Mouse (Mus musculus): ENCODE results near the gene Cd24a. TPM values are rescaled to one million over a fixed set of nuclear protein-coding genes. Genes with fewer than 3 reads are reported as not detected.

Gene Cd24a
- polyA plus RNA-seq, 1 experiment from 2014 or later, result 1,087 TPM

DNA sequence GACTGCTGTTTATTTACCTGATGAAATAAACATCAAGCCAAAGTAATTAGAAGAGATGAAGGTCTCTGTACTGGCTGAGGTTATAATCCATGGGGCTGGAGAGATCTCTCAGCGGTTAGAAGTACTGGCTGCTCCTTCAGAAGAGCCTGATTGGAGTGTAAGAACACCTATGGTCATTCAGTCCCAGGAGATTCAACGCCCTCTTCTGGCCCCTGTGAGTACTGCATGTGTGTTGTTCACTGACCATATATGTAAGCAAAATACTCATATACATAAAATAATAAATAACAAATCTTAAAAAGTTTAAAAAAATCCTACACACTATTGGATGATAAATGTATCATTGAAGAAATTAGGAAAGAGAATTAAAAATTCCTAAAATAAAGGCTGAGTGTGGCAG is 17.3 kb upstream of the Cd24a start:
- Histone ChIP-seq H3K27me3 (no peaks in the 10 kb centered on the region), H3K36me3 (no peaks in the 10 kb centered on the region), H3K4me1 (replicated peaks) (no peaks in the 10 kb centered on the region), H3K4me3 (no peak overlapping the region), H3K27ac (replicated peaks) (no peak overlapping the region), H3K4me2 (no peak overlapping the region), H3K9ac (no peak overlapping the region), H3K9me3 (no peaks in the 10 kb centered on the region)
- 26% methylated on average over 2 of the region's 2 CpGs for WGBS
- no peak for ATAC-seq (ENCODE audit: low read depth)

DNA sequence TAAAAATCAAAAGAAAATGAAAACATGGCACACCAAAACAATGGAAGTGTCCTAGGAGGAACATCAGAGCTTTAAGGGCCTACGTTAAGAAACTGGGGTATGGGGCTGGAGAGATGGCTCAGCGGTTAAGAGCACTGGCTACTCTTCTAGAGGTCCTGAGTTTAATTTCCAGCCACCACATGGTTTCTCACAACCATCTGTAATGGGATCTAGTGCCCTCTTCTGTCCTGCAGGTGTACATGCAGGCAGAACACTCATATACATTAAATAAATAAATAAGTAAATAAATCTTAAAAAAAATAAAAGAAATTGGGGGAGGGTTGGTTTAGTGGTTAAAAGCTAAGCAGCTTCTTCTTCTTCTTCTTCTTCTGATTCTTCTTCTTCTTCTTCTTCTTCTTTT is 16.8 kb upstream of the Cd24a start:
- Histone ChIP-seq H3K4me1 (replicated peaks) (no peaks in the 10 kb centered on the region), H3K9me3 (no peaks in the 10 kb centered on the region), H3K4me3 (no peak overlapping the region), H3K27ac (replicated peaks) (no peak overlapping the region), H3K27me3 (no peaks in the 10 kb centered on the region), H3K9ac (no peak overlapping the region), H3K4me2 (no peak overlapping the region), H3K36me3 (no peaks in the 10 kb centered on the region)
- WGBS, result 84% methylated on average over 2 of the region's 2 CpGs
- ATAC-seq (ENCODE audit: low read depth), result no peak

DNA sequence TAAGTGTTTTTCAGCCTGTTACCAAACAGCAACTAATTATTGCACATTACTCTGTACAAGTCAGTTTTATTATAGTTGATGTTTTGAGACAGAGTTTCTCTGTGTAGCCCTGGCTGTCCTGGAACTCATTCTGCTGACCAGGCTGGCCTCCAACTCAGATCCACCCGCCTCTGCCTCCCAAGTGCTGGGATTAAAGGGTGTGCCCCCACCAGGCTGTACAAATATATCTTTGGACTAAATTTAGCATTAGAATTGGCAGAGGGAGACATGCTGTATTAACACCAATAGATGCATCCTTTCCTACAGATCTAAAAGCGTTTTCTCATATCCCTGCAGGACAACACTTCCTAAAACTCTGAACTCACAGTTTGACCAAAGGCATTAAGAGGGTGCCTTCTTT is 3.7 kb upstream of the Cd24a start:
- Histone ChIP-seq H3K36me3 (no peaks in the 10 kb centered on the region), H3K4me1 (replicated peaks) (peaks cover 14% of the 10 kb centered on the region), H3K4me2 (no peak overlapping the region), H3K4me3 (no peak overlapping the region), H3K9me3 (no peaks in the 10 kb centered on the region), H3K9ac (no peak overlapping the region), H3K27ac (replicated peaks) (no peak overlapping the region), H3K27me3 (0 out of 2 replicates have a peak, but pooled peaks cover 5% of the 10 kb centered on the region)
- 84% methylated on average over 2 of the region's 2 CpGs for WGBS
- no peak for ATAC-seq (ENCODE audit: low read depth)

DNA sequence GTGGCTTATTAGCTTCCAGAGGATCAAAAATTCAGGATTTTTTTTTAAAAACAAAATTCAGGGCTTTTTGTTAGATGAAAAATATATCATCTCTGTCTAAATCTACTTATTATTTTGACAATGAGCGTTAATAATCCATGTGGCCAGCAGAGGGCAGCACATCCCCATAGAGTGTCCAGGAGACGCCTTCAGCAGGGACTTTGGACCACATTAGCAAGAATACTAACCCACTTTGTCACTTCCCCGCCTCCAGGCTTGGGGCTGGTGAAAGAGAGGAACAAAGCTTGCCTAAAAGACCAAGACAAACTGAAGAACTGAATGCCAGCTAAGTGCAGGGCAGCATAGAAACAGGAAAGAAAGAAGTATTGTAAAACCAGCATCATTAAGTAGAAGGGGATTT is 3.1 kb upstream of the Cd24a start:
- Histone ChIP-seq H3K4me1 (replicated peaks) (peaks cover 14% of the 10 kb centered on the region), H3K27ac (replicated peaks) (no peak overlapping the region), H3K9ac (no peak overlapping the region), H3K9me3 (no peaks in the 10 kb centered on the region), H3K27me3 (0 out of 2 replicates have a peak, but pooled peaks cover 5% of the 10 kb centered on the region), H3K4me2 (no peak overlapping the region), H3K4me3 (no peak overlapping the region), H3K36me3 (no peaks in the 10 kb centered on the region)
- no peak for ATAC-seq (ENCODE audit: low read depth)
- 0% methylated on average over 3 of the region's 3 CpGs for WGBS

- WGBS, result 13% methylated on average over 19 of the region's 19 CpGs
- Histone ChIP-seq H3K9ac (peak overlapping the region; percentile 41; the same call in 1 of the 2 replicates), H3K9me3 (no peaks in the 10 kb centered on the region), H3K27ac (replicated peaks) (no peak overlapping the region), H3K4me3 (peak overlapping the region; percentile 67), H3K4me1 (replicated peaks) (peaks cover 28% of the 10 kb centered on the region), H3K4me2 (peak overlapping the region; percentile 72), H3K36me3 (peaks cover 8% of the 10 kb centered on the region), H3K27me3 (0 out of 2 replicates have a peak, but pooled peaks cover 5% of the 10 kb centered on the region)
- no peak for ATAC-seq (ENCODE audit: low read depth)
Observed at GRCm38 (mm10) chr10:43577299-43577996, 636 bp upstream of the Cd24a start.

GRCm38 (mm10) chr10:43578366-43578753 is 276 bp downstream of the Cd24a start:
- WGBS, result 0% methylated on average over 32 of the region's 32 CpGs
- Histone ChIP-seq H3K27ac (replicated peaks) (peak overlapping the region; percentile 100), H3K4me1 (replicated peaks) (peaks cover 37% of the 10 kb centered on the region), H3K4me3 (peak overlapping the region; percentile 67), H3K9ac (peak overlapping the region; percentile 97), H3K4me2 (peak overlapping the region; percentile 72), H3K27me3 (0 out of 2 replicates have a peak, but pooled peaks cover 5% of the 10 kb centered on the region), H3K9me3 (no peaks in the 10 kb centered on the region), H3K36me3 (peaks cover 17% of the 10 kb centered on the region)
- ATAC-seq (ENCODE audit: low read depth), result peak; percentile 52

GRCm38 (mm10) chr10:43578754-43579380 is 783 bp downstream of the Cd24a start:
- WGBS, result under 1% methylated on average over 48 of the region's 65 CpGs
- peak; percentile 89 for ATAC-seq (ENCODE audit: low read depth)
- H3K4me3 ChIP-seq, result peak overlapping the region; percentile 67

DNA sequence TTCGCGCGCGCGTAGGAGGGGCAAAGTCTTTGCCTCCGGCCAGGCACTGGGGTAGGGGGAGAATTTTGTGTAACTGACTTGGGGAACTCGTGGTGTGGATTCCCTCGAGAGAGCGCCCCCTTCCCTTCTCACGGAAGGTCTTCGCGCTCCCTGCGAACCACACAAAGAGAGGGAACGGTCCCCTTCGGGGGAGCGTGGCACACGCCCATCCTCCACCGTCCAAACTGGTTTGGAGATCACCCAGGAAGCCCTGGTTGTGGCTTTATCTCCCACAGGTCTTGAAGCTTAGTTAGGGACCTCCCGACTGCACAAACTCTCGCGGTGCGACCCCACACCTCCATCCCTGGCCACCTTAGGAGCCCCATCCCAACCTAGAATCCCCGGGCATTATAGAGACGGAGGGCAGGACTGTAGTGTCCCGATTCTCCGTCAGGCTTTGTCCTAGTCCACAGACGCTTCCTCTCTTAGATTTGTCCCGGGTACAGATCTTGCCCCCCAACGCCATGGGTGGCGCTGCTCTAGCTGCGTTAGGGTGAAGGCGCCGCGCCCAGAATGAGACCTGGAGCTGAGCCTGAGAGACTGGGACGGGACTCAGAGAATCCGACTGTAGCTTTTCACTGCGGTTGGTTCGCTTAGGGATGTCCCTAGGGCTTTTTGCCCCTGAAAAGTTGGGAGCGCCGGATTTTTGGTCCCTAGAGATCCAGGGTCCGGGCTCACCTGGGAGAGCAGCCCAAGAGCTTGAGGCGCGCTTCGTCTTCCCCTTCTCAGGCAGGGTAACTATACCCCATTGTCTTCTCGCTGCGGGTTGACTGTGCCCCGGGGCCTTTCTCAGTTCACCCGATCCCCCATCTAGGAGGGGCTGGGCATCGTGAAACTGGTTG is 1.5 kb downstream of the Cd24a start:
- Histone ChIP-seq H3K9ac (peak overlapping the region; percentile 97), H3K27me3 (0 out of 2 replicates have a peak, but pooled peaks cover 5% of the 10 kb centered on the region), H3K9me3 (no peaks in the 10 kb centered on the region), H3K4me2 (peak overlapping the region; percentile 72), H3K4me3 (peak overlapping the region; percentile 67), H3K4me1 (replicated peaks) (peaks cover 38% of the 10 kb centered on the region), H3K27ac (replicated peaks) (peak overlapping the region; percentile 100), H3K36me3 (peaks cover 30% of the 10 kb centered on the region)
- peak; percentile 49 for ATAC-seq (ENCODE audit: low read depth)
- WGBS, result under 1% methylated on average over 49 of the region's 49 CpGs

More at GRCm38 (mm10) chr10:43578754-43579380, 783 bp downstream of the Cd24a start:
- H3K27me3 ChIP-seq, result 0 out of 2 replicates have a peak, but pooled peaks cover 5% of the 10 kb centered on the region
- peaks cover 22% of the 10 kb centered on the region for H3K36me3 ChIP-seq
- H3K4me2 ChIP-seq, result peak overlapping the region; percentile 72
- H3K9ac ChIP-seq, result peak overlapping the region; percentile 97
- H3K4me1 ChIP-seq (replicated peaks), result peaks cover 38% of the 10 kb centered on the region
- H3K27ac ChIP-seq (replicated peaks), result peak overlapping the region; percentile 100
- no peaks in the 10 kb centered on the region for H3K9me3 ChIP-seq

GRCm38 (mm10) chr10:43580649-43581078 is 2.6 kb downstream of the Cd24a start:
- Histone ChIP-seq H3K4me1 (replicated peaks) (peaks cover 38% of the 10 kb centered on the region), H3K4me3 (peak overlapping the region; percentile 67), H3K36me3 (peaks cover 40% of the 10 kb centered on the region), H3K27me3 (0 out of 2 replicates have a peak, but pooled peaks cover 5% of the 10 kb centered on the region), H3K27ac (replicated peaks) (peak overlapping the region; percentile 100), H3K9me3 (no peaks in the 10 kb centered on the region), H3K4me2 (peak overlapping the region; percentile 72), H3K9ac (peak overlapping the region; percentile 97)
- peak; percentile 44 for ATAC-seq (ENCODE audit: low read depth)
- under 1% methylated on average over 15 of the region's 15 CpGs for WGBS

- H3K9ac ChIP-seq, result peak overlapping the region; percentile 97
- H3K4me3 ChIP-seq, result peak overlapping the region; percentile 67
- 0 out of 2 replicates have a peak, but pooled peaks cover 5% of the 10 kb centered on the region for H3K27me3 ChIP-seq
- H3K4me1 ChIP-seq (replicated peaks), result peaks cover 38% of the 10 kb centered on the region
- H3K9me3 ChIP-seq, result no peaks in the 10 kb centered on the region
- no peak for ATAC-seq (ENCODE audit: low read depth)
- H3K36me3 ChIP-seq, result peaks cover 41% of the 10 kb centered on the region
- H3K27ac ChIP-seq (replicated peaks), result peak overlapping the region; percentile 100
- 35% methylated on average over 3 of the region's 3 CpGs for WGBS
- H3K4me2 ChIP-seq, result peak overlapping the region; percentile 72
Observed at GRCm38 (mm10) chr10:43581260-43581659, 3.2 kb downstream of the Cd24a start.

- Histone ChIP-seq H3K9me3 (no peaks in the 10 kb centered on the region), H3K36me3 (peaks cover 41% of the 10 kb centered on the region), H3K27me3 (no peaks in the 10 kb centered on the region), H3K9ac (no peak overlapping the region), H3K4me1 (replicated peaks) (peaks cover 35% of the 10 kb centered on the region), H3K27ac (replicated peaks) (no peak overlapping the region), H3K4me2 (no peak overlapping the region), H3K4me3 (no peak overlapping the region)
- WGBS, result 92% methylated on average over 4 of the region's 4 CpGs
- ATAC-seq (ENCODE audit: low read depth), result no peak
Observed at GRCm38 (mm10) chr10:43584538-43584937, 6.5 kb downstream of the Cd24a start.
